Mouse (Mus musculus) forebrain, embryonic 16.5 days (tissue): ENCODE data around the gene Klhl30. TPM values are rescaled to one million over a fixed set of nuclear protein-coding genes. Genes with fewer than 3 reads are reported as not detected.

Experiments
- ATAC-seq: fragments of 200-750 bp; cut with Nextera tagmentation; 2 replicates; pipeline ENCODE4 v1.8.0; 2017; ENCODE audit warnings: mild to moderate bottlenecking, moderate library complexity
- H3K27ac ChIP-seq: fragments of 300-500 bp; sonication (generic); 2 replicates; pipeline ENCODE4 v1.5.1; 2014; ENCODE audit warnings: low read length, control low read depth
- H3K27me3 ChIP-seq: fragments of 300-500 bp; sonication (generic); replicated peaks from 2 replicates; pipeline ENCODE4 v1.6.1; 2014; ENCODE audit warnings: low read length; ENCODE audit not compliant: control insufficient read depth, insufficient read depth
- H3K36me3 ChIP-seq: fragments of 300-500 bp; sonication (generic); 2 replicates; pipeline ENCODE4 v1.6.1; 2014; ENCODE audit not compliant: control insufficient read depth, insufficient read depth
- H3K4me1 ChIP-seq: fragments of 300-500 bp; sonication (generic); replicated peaks from 2 replicates; pipeline ENCODE4 v1.6.1; 2014; ENCODE audit warnings: low read length; ENCODE audit not compliant: control insufficient read depth, insufficient read depth
- H3K4me2 ChIP-seq: fragments of 300-500 bp; sonication (generic); 2 replicates; pipeline ENCODE4 v1.6.1; 2014; ENCODE audit warnings: mild to moderate bottlenecking, low read length, control low read depth
- H3K4me3 ChIP-seq: fragments of 300-500 bp; sonication (generic); replicated peaks from 2 replicates; pipeline ENCODE4 v1.5.1; 2014; ENCODE audit warnings: mild to moderate bottlenecking, low read length, control low read depth
- H3K9ac ChIP-seq: fragments of 300-500 bp; sonication (generic); replicated peaks from 2 replicates; pipeline ENCODE4 v1.6.1; 2014; ENCODE audit warnings: low read depth, low read length, control low read depth
- H3K9me3 ChIP-seq: fragments of 300-500 bp; sonication (generic); 2 replicates; pipeline ENCODE4 v1.6.1; 2016; ENCODE audit warnings: low read length; ENCODE audit not compliant: control insufficient read depth
- WGBS: fragments of 180-500 bp; shearing (Covaris S2); extraction: QIAGEN DNeasy Blood & Tissue Kit; methylation state at CpG from one replicate; pipeline ENCODE4 v1.1.7; 2014; 5-methylcytosine and 5-hydroxymethylcytosine counted together
- polyA plus RNA-seq: library from polyadenylated mRNA; unstranded; fragments of >200 nt; fragmentation: Nextera tagmentation; extraction: Ambion mirVana; gene quantifications from 2 replicates; pipeline ENCODE4 v1.2.1, GENCODE M21; 2015

The Klhl30 gene
- polyA plus RNA-seq, 1 experiment from 2014 or later, result not detected

DNA sequence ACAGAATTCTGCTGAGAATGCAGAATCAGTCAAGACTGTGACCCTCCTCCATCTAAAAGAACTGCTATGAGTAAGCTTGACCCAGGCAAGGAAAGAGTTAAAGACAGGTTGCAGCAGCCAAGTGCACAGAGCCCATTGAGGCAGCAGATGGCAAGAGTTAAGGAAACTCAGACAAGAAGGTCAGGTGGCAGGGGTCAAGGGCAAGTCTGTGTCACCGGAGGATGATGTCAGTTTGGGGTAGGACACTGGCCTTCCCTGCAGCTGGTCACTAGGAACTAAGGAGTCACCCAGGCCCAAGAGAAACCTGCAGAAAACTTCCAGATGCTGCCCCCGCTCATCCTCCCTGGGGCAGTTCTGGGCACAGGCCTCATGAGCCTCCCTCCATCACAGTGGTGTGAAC, 26.2 kb upstream of the Klhl30 start:
- H3K4me1 ChIP-seq, result no peaks in the 10 kb centered on the region
- 80% methylated on average over 2 of the region's 2 CpGs for WGBS
- no peak overlapping the region for H3K9ac ChIP-seq
- H3K36me3 ChIP-seq, result no peaks in the 10 kb centered on the region
- H3K4me3 ChIP-seq, result no peak overlapping the region
- no peaks in the 10 kb centered on the region for H3K9me3 ChIP-seq
- H3K4me2 ChIP-seq, result no peak overlapping the region
- no peak for ATAC-seq
- no peak overlapping the region for H3K27ac ChIP-seq
- no peaks in the 10 kb centered on the region for H3K27me3 ChIP-seq

DNA sequence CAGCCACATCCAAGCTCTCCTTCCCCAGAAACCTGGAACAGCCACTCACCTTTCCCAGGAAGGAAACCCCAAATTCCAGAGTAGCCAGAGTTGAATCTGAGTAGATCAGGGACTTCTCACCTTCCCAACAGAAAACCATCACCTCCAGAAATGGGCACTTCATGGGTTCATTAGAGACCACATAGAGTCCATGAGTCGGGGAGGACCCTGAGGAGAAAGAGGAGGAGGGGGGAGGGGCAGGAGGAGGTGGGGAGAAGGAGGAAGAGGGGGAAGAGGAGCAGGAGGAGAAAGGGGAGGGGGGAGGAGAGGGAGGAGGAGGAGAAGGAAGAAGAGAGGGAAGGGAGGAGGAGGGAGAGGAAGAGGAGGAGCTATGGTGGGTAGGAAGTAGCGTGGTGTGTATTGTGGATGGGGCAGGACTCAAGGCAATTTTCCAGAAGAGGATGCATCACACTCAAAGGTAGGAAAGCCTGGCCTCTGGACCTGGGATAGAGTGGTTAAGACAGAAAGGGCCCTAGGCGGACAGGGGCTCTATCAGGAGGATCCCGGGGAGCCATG, 25.3 kb upstream of the Klhl30 start:
- no peak for ATAC-seq
- 79% methylated on average over 4 of the region's 4 CpGs for WGBS
- H3K36me3 ChIP-seq, result no peaks in the 10 kb centered on the region
- H3K9me3 ChIP-seq, result no peaks in the 10 kb centered on the region
- no peaks in the 10 kb centered on the region for H3K27me3 ChIP-seq
- no peak overlapping the region for H3K4me2 ChIP-seq
- H3K4me1 ChIP-seq, result no peaks in the 10 kb centered on the region
- H3K9ac ChIP-seq, result no peak overlapping the region
- no peak overlapping the region for H3K27ac ChIP-seq
- no peak overlapping the region for H3K4me3 ChIP-seq

GRCm38 (mm10) chr1:91332102-91332501, 18.7 kb upstream of the Klhl30 start:
- H3K9ac ChIP-seq, result no peak overlapping the region
- H3K4me1 ChIP-seq, result no peaks in the 10 kb centered on the region
- no peaks in the 10 kb centered on the region for H3K9me3 ChIP-seq
- no peak overlapping the region for H3K4me3 ChIP-seq
- H3K36me3 ChIP-seq, result no peaks in the 10 kb centered on the region
- H3K4me2 ChIP-seq, result no peak overlapping the region
- 49% methylated on average over 4 of the region's 4 CpGs for WGBS
- no peak for ATAC-seq
- no peak overlapping the region for H3K27ac ChIP-seq
- H3K27me3 ChIP-seq, result no peaks in the 10 kb centered on the region

DNA sequence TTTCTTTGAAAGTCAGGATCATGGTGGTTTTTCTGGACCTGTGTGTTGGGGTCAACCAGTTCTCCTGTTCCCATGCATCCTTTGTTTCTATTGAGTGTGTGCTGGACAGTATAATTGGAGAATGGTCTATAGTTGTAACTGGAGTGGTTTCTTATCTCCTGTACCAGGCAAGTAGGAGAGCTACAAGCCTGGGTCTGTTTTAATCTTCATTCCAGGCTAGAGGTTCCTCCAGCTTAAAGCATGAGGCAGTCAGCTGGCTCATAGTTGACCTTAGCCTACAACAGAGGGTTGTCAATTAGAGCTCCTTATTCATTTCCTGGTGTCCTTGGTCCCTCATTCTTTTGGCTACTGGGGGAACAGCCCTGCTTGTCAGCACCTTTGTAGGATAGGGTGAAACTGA, 17.2 kb upstream of the Klhl30 start:
- H3K4me3 ChIP-seq, result no peak overlapping the region
- ATAC-seq, result no peak
- no peak overlapping the region for H3K27ac ChIP-seq
- H3K9me3 ChIP-seq, result no peaks in the 10 kb centered on the region
- no peak overlapping the region for H3K4me2 ChIP-seq
- H3K4me1 ChIP-seq, result no peaks in the 10 kb centered on the region
- no peak overlapping the region for H3K9ac ChIP-seq
- no peaks in the 10 kb centered on the region for H3K27me3 ChIP-seq
- no peaks in the 10 kb centered on the region for H3K36me3 ChIP-seq

DNA sequence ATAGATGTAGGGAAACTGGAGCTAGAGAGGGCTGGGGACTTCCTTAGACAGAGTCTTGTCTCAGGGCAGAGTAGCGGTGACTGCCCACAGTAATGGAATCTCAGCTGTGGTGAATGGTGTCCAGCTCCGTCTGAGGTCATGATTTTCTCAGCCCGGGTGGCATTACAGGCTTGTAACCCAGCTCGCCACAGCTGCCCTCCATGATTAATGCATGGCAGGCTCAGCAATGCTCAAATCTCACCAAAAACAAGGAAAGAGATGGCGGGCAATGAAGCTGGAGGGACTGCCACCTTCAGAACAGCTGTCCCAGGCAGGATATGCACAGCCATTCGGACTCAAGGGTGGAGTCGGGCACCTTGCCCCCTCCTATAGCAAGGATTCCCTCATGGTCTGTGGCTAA, 13.5 kb upstream of the Klhl30 start:
- Histone ChIP-seq H3K4me2 (no peak overlapping the region), H3K36me3 (no peaks in the 10 kb centered on the region), H3K4me3 (no peak overlapping the region), H3K4me1 (no peaks in the 10 kb centered on the region), H3K9ac (no peak overlapping the region), H3K27me3 (no peaks in the 10 kb centered on the region), H3K9me3 (no peaks in the 10 kb centered on the region), H3K27ac (no peak overlapping the region)
- 85% methylated on average over 7 of the region's 7 CpGs for WGBS
- no peak for ATAC-seq

GRCm38 (mm10) chr1:91344001-91344400, 6.8 kb upstream of the Klhl30 start:
- Histone ChIP-seq H3K9me3 (no peaks in the 10 kb centered on the region), H3K4me1 (peaks cover 8% of the 10 kb centered on the region), H3K36me3 (no peaks in the 10 kb centered on the region), H3K4me3 (no peak overlapping the region), H3K4me2 (no peak overlapping the region), H3K27me3 (peaks cover 34% of the 10 kb centered on the region), H3K27ac (no peak overlapping the region), H3K9ac (no peak overlapping the region)
- ATAC-seq, result no peak
- WGBS, result 92% methylated on average over 3 of the region's 3 CpGs

DNA sequence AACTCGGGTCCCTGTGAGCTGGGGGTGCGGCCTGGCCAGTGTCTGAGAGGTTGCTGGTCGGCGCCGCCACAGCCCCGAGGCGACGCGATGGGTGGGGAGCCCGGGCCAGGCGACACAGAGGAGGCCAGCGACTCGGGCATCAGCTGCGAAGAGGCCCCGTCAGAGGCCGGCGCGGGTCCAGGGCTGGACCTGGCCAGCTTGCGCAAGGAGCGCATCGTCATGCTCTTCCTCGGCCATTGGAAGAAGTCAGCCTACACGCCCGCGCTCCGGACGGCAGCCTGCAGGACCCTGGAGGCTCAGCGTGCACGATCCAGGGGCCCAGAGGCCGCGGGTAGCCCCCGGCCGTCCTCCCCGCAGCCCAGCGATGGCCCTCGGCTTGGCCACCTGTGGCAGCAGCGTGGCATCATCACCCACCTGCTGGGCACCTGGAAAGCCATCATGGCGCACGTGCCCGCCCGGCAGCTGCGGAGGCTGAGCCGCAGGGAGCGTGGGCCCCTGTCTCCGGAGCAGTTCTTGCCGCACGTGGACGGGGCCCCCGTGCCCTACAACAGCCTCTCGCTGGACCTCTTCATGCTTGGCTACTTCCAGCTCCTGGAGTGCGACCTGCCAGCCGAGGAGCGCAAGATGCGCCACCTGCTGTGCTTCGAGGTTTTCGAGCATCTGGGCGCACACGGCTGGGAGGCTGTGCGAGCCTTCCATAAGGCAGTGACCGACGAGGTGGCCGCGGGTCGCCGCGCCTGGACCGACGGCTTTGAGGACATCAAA, 5.7 kb upstream of the Klhl30 start:
- ATAC-seq, result no peak
- Histone ChIP-seq H3K4me1 (peaks cover 8% of the 10 kb centered on the region), H3K27me3 (peaks cover 34% of the 10 kb centered on the region), H3K36me3 (no peaks in the 10 kb centered on the region), H3K4me2 (peak overlapping the region; percentile 48), H3K9ac (peak overlapping the region; percentile 35), H3K4me3 (peak overlapping the region; percentile 32), H3K9me3 (no peaks in the 10 kb centered on the region), H3K27ac (no peak overlapping the region)
- WGBS, result 4% methylated on average over 68 of the region's 68 CpGs

DNA sequence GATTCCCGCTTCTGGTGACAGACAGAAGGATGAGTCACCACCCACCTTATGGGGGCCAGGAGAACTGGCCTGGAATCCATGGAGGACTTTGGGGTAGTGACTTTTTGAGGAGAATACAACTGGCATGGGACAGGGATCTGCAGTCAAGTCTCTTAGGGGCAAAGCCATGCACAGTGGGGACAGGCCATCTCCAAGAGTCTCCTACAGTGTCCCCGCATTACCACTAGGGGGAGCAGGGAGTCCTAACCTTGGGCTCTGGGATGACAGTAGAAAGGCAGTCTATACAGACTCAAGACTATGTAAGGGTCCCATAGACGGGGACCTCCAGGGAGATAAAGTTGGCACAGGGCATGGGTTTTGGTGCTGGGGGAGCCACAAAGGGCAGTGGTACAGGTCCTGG, 3.9 kb upstream of the Klhl30 start:
- no peak overlapping the region for H3K9ac ChIP-seq

DNA sequence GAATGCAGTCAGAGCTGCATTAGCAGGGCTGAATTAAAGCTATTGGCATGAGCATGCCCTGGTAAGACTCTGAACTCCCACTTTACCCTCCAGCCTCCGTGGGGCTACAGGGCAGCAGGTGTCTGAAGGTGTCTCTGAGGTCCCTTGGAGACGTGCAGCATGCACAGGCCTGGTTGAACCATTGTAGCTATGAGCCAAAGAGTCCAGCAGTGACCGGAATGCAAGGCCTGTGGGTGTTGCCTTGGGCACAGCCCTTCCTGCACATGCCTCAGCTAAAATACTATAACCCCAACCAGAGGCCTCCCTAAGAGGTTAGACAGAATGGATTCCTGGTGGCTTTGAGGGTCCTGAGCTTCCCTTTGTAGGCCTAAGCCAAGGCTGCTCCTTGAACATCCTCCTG, 433 bp downstream of the Klhl30 start:
- Histone ChIP-seq H3K36me3 (no peaks in the 10 kb centered on the region), H3K27me3 (peaks cover 4% of the 10 kb centered on the region; the same call in 1 of the 2 replicates), H3K9ac (no peak overlapping the region), H3K4me3 (no peak overlapping the region), H3K4me2 (no peak overlapping the region), H3K27ac (no peak overlapping the region), H3K9me3 (no peaks in the 10 kb centered on the region), H3K4me1 (no peaks in the 10 kb centered on the region)
- 85% methylated on average over 3 of the region's 3 CpGs for WGBS
- ATAC-seq, result no peak

More for the DNA sequence above, 3.9 kb upstream of the Klhl30 start:
- peaks cover 8% of the 10 kb centered on the region for H3K4me1 ChIP-seq
- ATAC-seq, result peak; percentile 79
- no peak overlapping the region for H3K27ac ChIP-seq
- H3K4me2 ChIP-seq, result no peak overlapping the region
- no peaks in the 10 kb centered on the region for H3K36me3 ChIP-seq
- WGBS, result 35% methylated on average over 3 of the region's 3 CpGs
- H3K27me3 ChIP-seq, result peaks cover 34% of the 10 kb centered on the region
- H3K4me3 ChIP-seq, result no peak overlapping the region
- no peaks in the 10 kb centered on the region for H3K9me3 ChIP-seq
